Mouse (Mus musculus) lung, postnatal 0 days (tissue): Measurements from ENCODE around the gene Ngb.
A peak's percentile ranks its signal among the peaks of the same experiment; 100 is the strongest.

Experiments
- CTCF ChIP-seq: IDR thresholded peaks from 2 replicates; pipeline ENCODE4 v1.5.1; 2016; ENCODE audit warnings: antibody characterized with exemption, mild to moderate bottlenecking
- EP300 ChIP-seq: IDR thresholded peaks from 2 replicates; pipeline ENCODE4 v1.6.1; 2016; ENCODE audit warnings: antibody characterized with exemption, mild to moderate bottlenecking, control low read depth

DNA sequence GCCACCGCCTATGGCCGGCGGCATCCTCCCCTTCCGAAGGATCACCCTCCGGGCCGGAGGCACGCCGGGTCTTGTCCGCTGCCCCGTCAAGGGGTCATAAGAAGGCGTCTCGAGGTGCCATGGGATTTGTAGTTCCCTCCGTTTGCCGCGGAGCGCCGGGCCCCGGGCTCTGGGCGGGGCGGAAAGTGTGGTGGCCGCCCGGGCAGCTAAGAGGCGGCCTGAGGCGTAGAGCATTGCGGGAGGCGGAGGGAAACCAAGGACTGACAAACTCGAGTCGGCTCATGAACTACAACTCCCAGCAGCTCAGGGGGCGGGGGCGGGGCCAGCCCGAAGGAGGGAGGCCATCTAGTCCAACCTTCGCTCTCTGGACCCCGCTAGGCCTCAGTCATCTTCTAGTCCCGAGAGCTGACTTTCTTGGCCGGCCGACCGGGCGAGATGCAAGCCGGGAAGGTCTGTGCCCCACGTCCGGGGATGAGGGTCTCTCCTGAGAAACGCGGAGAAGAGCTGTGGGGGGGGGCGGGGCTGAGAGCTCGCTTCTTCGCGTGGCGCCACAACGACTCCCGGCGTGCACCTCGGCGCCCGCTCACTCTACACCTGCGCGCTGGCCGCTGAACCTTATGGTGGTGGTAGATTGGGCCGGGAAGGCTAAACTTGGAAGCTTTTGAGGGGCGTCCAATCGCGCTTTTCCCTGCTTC lies 45.2 kb upstream of the Ngb start, which contains the start of gene Pomt2:
- TF ChIP-seq CTCF (no peak), EP300 (peak; percentile 34; the same call in 1 of the 2 replicates)
